Mouse (Mus musculus) E14TG2a.4 (cell line): Measurements from ENCODE around the gene Elmod1.

ENCODE experiments used
- CTCF ChIP-seq: conservative IDR thresholded peaks from 2 replicates; pipeline ENCODE4 v1.5.1; 2014; ENCODE audit warnings: low read length
- POU5F1 ChIP-seq: IDR thresholded peaks from 2 replicates; pipeline ENCODE4 v1.6.1; 2014; ENCODE audit warnings: low read length, borderline replicate concordance

GRCm38 (mm10) chr9:53877423-53877822, 97.7 kb downstream of the Elmod1 start:
- TF ChIP-seq CTCF (no peak), POU5F1 (no peak)
